Mouse (Mus musculus): Measurements from ENCODE around the gene Ptges3.
"Not testable (repeated sequence)": the region's sequence is repeated elsewhere in the genome, so short reads cannot be mapped to it uniquely, and the experiment has no call there.

GRCm38 (mm10) chr10:128070432-128070831 lies 11.7 kb downstream of the Ptges3 start:
- TF ChIP-seq CTCF (IDR thresholded peaks at IDR 0.05; ENCODE audit: borderline replicate concordance, extremely low read depth, insufficient read depth, insufficient read length); POLR2A (IDR thresholded peaks at IDR 0.05; ENCODE audit: borderline replicate concordance, extremely low read depth, insufficient read depth, insufficient read length, poor library complexity, severe bottlenecking): not testable (repeated sequence)
